Mouse (Mus musculus): ENCODE data around the gene Tssk4. TPM values are rescaled to one million over a fixed set of nuclear protein-coding genes. Genes with fewer than 3 reads are reported as not detected.

Gene Tssk4
- polyA plus RNA-seq, 1 experiment from 2014 or later, result 0.35 TPM

GRCm38 (mm10) chr14:55644261-55644888, 5.6 kb upstream of the Tssk4 start:
- Histone ChIP-seq H3K4me3 (ENCODE audit: control insufficient read depth in 1 of 2, insufficient read depth in 1 of 2, low read depth in 1 of 2, low read length in 2 of 2) (peak overlapping the region; percentile 61 to 70), H3K36me3 (ENCODE audit: control insufficient read depth, insufficient read depth, low read length) (peaks cover 45% of the 10 kb centered on the region), H3K9ac (ENCODE audit: low read length) (peak overlapping the region; percentile 81), H3K9me3 (ENCODE audit: control insufficient read depth, low read length) (no peaks in the 10 kb centered on the region), H3K4me1 (ENCODE audit: control insufficient read depth in 2 of 2, insufficient read depth in 2 of 2, low read length in 2 of 2) (peaks cover 11 to 19% of the 10 kb centered on the region in 2 experiments), H3K4me2 (ENCODE audit: low read length) (peak overlapping the region; percentile 80), H3K27ac (replicated peaks in 1 of 2; ENCODE audit: control insufficient read depth in 1 of 2, insufficient read depth in 1 of 2, low read depth in 2 of 2, low read length in 2 of 2) (peak overlapping the region; percentile 76 to 94), H3K27me3 (ENCODE audit: control insufficient read depth, insufficient read depth, low read length) (no peaks in the 10 kb centered on the region)
- ATAC-seq (ENCODE audit: insufficient number of reproducible peaks, insufficient read depth, low FRiP score, low read depth), result no peak
- WGBS, result 20% methylated on average over 17 of the region's 17 CpGs

GRCm38 (mm10) chr14:55651528-55651927, 1.5 kb downstream of the Tssk4 start:
- Histone ChIP-seq H3K4me1 (ENCODE audit: control insufficient read depth in 2 of 2, insufficient read depth in 2 of 2, low read length in 2 of 2) (no peaks in the 10 kb centered on the region; a peak in 1 of 4 replicates), H3K36me3 (ENCODE audit: control insufficient read depth, insufficient read depth, low read length) (peaks cover 11% of the 10 kb centered on the region), H3K27me3 (ENCODE audit: control insufficient read depth, insufficient read depth, low read length) (no peaks in the 10 kb centered on the region), H3K9me3 (ENCODE audit: control insufficient read depth, low read length) (no peaks in the 10 kb centered on the region), H3K9ac (ENCODE audit: low read length) (no peak overlapping the region), H3K4me2 (ENCODE audit: low read length) (no peak overlapping the region), H3K27ac (replicated peaks in 1 of 2; ENCODE audit: control insufficient read depth in 1 of 2, insufficient read depth in 1 of 2, low read depth in 2 of 2, low read length in 2 of 2) (no peak overlapping the region), H3K4me3 (ENCODE audit: control insufficient read depth in 1 of 2, insufficient read depth in 1 of 2, low read depth in 1 of 2, low read length in 2 of 2) (no peak overlapping the region)
- ATAC-seq (ENCODE audit: insufficient number of reproducible peaks, insufficient read depth, low FRiP score, low read depth), result no peak
- 71% methylated on average over 7 of the region's 7 CpGs for WGBS

DNA sequence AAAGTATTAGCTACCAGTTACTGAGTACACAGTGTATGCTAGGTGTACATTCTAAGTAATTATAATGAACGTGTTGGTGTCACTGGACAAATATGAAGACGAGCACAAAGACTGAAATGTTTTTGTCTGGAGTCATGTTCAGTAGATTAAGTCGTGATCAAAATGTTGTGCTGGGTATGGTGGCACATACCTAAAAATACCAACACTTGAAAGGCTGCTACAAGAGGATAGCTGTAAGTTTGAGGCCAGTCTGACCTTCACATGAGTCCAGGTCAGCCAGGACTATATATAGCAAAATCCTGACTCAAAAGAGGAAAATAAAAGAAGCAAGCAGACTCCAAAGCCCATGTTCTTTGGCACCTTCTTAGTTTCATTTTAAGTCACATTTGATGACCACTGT, 7.0 kb downstream of the Tssk4 start:
- 0 out of 2 replicates have a peak, but pooled peaks have one; percentile 64 for ATAC-seq (ENCODE audit: insufficient number of reproducible peaks, insufficient read depth, low FRiP score, low read depth)
- Histone ChIP-seq H3K4me3 (ENCODE audit: control insufficient read depth in 1 of 2, insufficient read depth in 1 of 2, low read depth in 1 of 2, low read length in 2 of 2) (no peak overlapping the region), H3K9ac (ENCODE audit: low read length) (peak overlapping the region; percentile 22; the same call in 1 of the 2 replicates), H3K36me3 (ENCODE audit: control insufficient read depth, insufficient read depth, low read length) (peaks cover 24% of the 10 kb centered on the region), H3K9me3 (ENCODE audit: control insufficient read depth, low read length) (no peaks in the 10 kb centered on the region), H3K27me3 (ENCODE audit: control insufficient read depth, insufficient read depth, low read length) (no peaks in the 10 kb centered on the region), H3K4me2 (ENCODE audit: low read length) (peak overlapping the region; percentile 41), H3K4me1 (ENCODE audit: control insufficient read depth in 2 of 2, insufficient read depth in 2 of 2, low read length in 2 of 2) (peaks cover 15 to 19% of the 10 kb centered on the region in 2 experiments; a peak in 3 of 4 replicates), H3K27ac (replicated peaks in 1 of 2; ENCODE audit: control insufficient read depth in 1 of 2, insufficient read depth in 1 of 2, low read depth in 2 of 2, low read length in 2 of 2) (peak overlapping the region; percentile 83 to 97)
- 41% methylated on average over 3 of the region's 3 CpGs for WGBS

DNA sequence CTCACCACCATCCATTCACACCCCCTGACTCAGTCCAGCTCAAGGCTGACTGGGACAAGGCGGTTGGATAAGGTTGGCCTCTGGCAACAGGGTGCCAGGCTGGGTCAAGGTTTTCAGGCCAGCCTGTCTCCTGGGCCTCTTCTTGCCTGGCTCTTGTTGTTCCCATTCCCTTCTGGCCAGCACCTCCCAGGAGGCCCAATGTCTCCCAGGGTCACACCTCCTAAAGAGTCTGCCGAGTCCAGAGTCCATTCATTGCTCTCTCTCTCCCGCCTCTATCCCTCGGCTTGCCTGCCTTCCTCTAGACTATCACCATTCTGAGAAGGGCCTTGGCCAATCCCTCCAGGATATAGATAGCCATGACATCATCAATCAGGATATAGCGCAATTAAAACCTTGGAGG, 8.0 kb downstream of the Tssk4 start:
- 72% methylated on average over 5 of the region's 5 CpGs for WGBS
- Histone ChIP-seq H3K9ac (ENCODE audit: low read length) (no peak overlapping the region), H3K36me3 (ENCODE audit: control insufficient read depth, insufficient read depth, low read length) (peaks cover 35% of the 10 kb centered on the region), H3K4me2 (ENCODE audit: low read length) (no peak overlapping the region), H3K4me1 (ENCODE audit: control insufficient read depth in 2 of 2, insufficient read depth in 2 of 2, low read length in 2 of 2) (peaks cover 15 to 19% of the 10 kb centered on the region in 2 experiments; a peak in 3 of 4 replicates), H3K27ac (replicated peaks in 1 of 2; ENCODE audit: control insufficient read depth in 1 of 2, insufficient read depth in 1 of 2, low read depth in 2 of 2, low read length in 2 of 2) (peak overlapping the region; percentile 68 to 83), H3K9me3 (ENCODE audit: control insufficient read depth, low read length) (no peaks in the 10 kb centered on the region), H3K4me3 (ENCODE audit: control insufficient read depth in 1 of 2, insufficient read depth in 1 of 2, low read depth in 1 of 2, low read length in 2 of 2) (no peak overlapping the region), H3K27me3 (ENCODE audit: control insufficient read depth, insufficient read depth, low read length) (no peaks in the 10 kb centered on the region)
- no peak for ATAC-seq (ENCODE audit: insufficient number of reproducible peaks, insufficient read depth, low FRiP score, low read depth)

- Histone ChIP-seq H3K9me3 (ENCODE audit: control insufficient read depth, low read length) (no peaks in the 10 kb centered on the region), H3K4me2 (ENCODE audit: low read length) (peak within 1 kb of the TSS; percentile 74), H3K27me3 (ENCODE audit: control insufficient read depth, insufficient read depth, low read length) (no peaks in the 10 kb centered on the region), H3K36me3 (ENCODE audit: control insufficient read depth, insufficient read depth, low read length) (peaks cover 44% of the 10 kb centered on the region), H3K4me1 (ENCODE audit: control insufficient read depth in 2 of 2, insufficient read depth in 2 of 2, low read length in 2 of 2) (peaks cover 15 to 19% of the 10 kb centered on the region in 2 experiments; a peak in 3 of 4 replicates), H3K4me3 (ENCODE audit: control insufficient read depth in 1 of 2, insufficient read depth in 1 of 2, low read depth in 1 of 2, low read length in 2 of 2) (peak within 1 kb of the TSS; percentile 81 to 97), H3K9ac (ENCODE audit: low read length) (peak within 1 kb of the TSS; percentile 92), H3K27ac (replicated peaks in 1 of 2; ENCODE audit: control insufficient read depth in 1 of 2, insufficient read depth in 1 of 2, low read depth in 2 of 2, low read length in 2 of 2) (peak within 1 kb of the TSS; percentile 82 to 87)
- WGBS, result under 1% methylated on average over 39 of the region's 39 CpGs
- peak; percentile 80 for ATAC-seq (ENCODE audit: insufficient number of reproducible peaks, insufficient read depth, low FRiP score, low read depth)
These were observed 10.1 kb downstream of the Tssk4 start, which contains the start of gene Mdp1 for GRCm38 (mm10) chr14:55659960-55660573. Mdp1 (minus strand) TSS chr14:55660508.

DNA sequence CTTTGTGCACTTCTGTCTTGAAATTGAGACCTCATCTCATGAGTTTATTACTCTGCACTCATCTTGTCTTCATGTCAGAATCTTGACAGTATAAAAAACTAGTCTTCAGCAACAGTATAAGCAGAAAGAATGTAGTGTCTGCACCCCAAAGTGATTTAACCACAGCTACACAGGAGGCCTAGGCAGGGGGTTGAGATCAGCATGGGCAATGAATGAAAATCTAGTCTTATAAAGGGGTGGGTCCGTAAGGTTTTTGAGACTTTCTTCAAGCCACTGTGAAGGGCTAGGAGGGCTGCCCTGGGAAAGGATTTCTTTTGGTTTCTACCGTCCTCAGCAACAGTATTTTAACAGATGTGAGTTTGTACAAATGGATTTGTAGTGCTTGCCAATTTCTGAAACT, 10.7 kb downstream of the Tssk4 start:
- 46% methylated on average over 2 of the region's 2 CpGs for WGBS
- peak overlapping the region in 1 of 2 experiments; percentile 81; a peak in 2 of 4 replicates for H3K4me3 ChIP-seq (ENCODE audit: control insufficient read depth in 1 of 2, insufficient read depth in 1 of 2, low read depth in 1 of 2, low read length in 2 of 2)
- H3K9ac ChIP-seq (ENCODE audit: low read length), result peak overlapping the region; percentile 27; the same call in 1 of the 2 replicates
- H3K27me3 ChIP-seq (ENCODE audit: control insufficient read depth, insufficient read depth, low read length), result no peaks in the 10 kb centered on the region
- H3K27ac ChIP-seq (replicated peaks in 1 of 2; ENCODE audit: control insufficient read depth in 1 of 2, insufficient read depth in 1 of 2, low read depth in 2 of 2, low read length in 2 of 2), result peak overlapping the region in 1 of 2 experiments; percentile 82; a peak in 1 of 4 replicates
- peak overlapping the region; percentile 74 for H3K4me2 ChIP-seq (ENCODE audit: low read length)
- no peak for ATAC-seq (ENCODE audit: insufficient number of reproducible peaks, insufficient read depth, low FRiP score, low read depth)
- peaks cover 47% of the 10 kb centered on the region for H3K36me3 ChIP-seq (ENCODE audit: control insufficient read depth, insufficient read depth, low read length)
- H3K4me1 ChIP-seq (ENCODE audit: control insufficient read depth in 2 of 2, insufficient read depth in 2 of 2, low read length in 2 of 2), result peaks cover 15 to 19% of the 10 kb centered on the region in 2 experiments; a peak in 3 of 4 replicates
- H3K9me3 ChIP-seq (ENCODE audit: control insufficient read depth, low read length), result no peaks in the 10 kb centered on the region

DNA sequence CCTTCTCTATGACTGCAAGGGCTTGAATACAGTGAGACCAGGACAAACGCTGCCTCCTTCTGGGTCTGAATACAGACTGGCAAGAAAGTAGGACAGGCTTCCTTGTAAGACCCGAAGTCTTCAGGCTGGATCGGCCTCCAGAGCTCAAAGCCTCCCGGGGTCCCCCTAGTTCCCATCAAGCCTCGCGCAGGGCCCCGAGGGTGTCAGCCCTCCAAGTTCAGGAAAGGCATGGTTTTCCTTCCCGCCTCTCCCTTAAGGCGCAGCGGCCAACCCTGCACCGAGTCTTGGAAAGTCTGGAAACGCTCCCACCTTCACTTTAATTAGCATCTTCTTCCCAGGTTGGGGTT, 21.5 kb downstream of the Tssk4 start:
- under 1% methylated on average over 12 of the region's 12 CpGs for WGBS
- peak overlapping the region; percentile 84 to 85 for H3K27ac ChIP-seq (replicated peaks in 1 of 2; ENCODE audit: control insufficient read depth in 1 of 2, insufficient read depth in 1 of 2, low read depth in 2 of 2, low read length in 2 of 2)
- peak overlapping the region; percentile 82 to 86 for H3K4me3 ChIP-seq (ENCODE audit: control insufficient read depth in 1 of 2, insufficient read depth in 1 of 2, low read depth in 1 of 2, low read length in 2 of 2)
- ATAC-seq (ENCODE audit: insufficient number of reproducible peaks, insufficient read depth, low FRiP score, low read depth), result peak; percentile 33; the same call in 1 of the 2 replicates
- H3K9me3 ChIP-seq (ENCODE audit: control insufficient read depth, low read length), result no peaks in the 10 kb centered on the region
- H3K27me3 ChIP-seq (ENCODE audit: control insufficient read depth, insufficient read depth, low read length), result no peaks in the 10 kb centered on the region
- peaks cover 2 to 10% of the 10 kb centered on the region in 2 experiments; a peak in 3 of 4 replicates for H3K4me1 ChIP-seq (ENCODE audit: control insufficient read depth in 2 of 2, insufficient read depth in 2 of 2, low read length in 2 of 2)
- peak overlapping the region; percentile 84 for H3K9ac ChIP-seq (ENCODE audit: low read length)
- H3K36me3 ChIP-seq (ENCODE audit: control insufficient read depth, insufficient read depth, low read length), result peaks cover 41% of the 10 kb centered on the region
- peak overlapping the region; percentile 76 for H3K4me2 ChIP-seq (ENCODE audit: low read length)
